Mouse (Mus musculus) urinary bladder, postnatal 14 days (tissue): ENCODE measurements around the gene B230217C12Rik.
A peak's percentile ranks its signal among the peaks of the same experiment; 100 is the strongest.

ENCODE experiments used
- DNase-seq: peaks from one replicate; pipeline ENCODE4 v3.0.0; 2021; ENCODE audit warnings: low spot score

The B230217C12Rik gene

DNA sequence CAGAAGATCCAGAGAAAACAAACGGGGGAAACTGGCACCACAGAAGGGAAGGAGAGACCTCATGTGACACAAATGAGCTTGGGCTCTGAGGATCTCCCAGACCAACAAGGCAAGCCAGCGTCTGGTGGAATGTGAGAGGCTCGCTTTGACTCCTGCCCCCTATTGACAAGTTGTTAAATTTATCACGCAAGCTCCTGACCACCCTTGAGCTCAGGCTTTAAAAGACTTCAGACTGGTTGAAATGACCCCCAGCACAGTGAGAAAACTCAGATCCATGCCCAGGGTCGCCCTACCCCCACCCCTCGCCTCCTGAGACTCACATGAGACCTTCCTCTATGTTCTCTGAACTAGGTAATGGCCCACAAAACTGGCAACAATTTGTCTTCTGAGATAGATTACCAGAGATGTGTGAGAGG is at the start of gene B230217C12Rik:
Gene B230217C12Rik (plus strand): TSS at position 242 of the 416 bp plus-strand sequence.
- DNase-seq = no peak

- DNase-seq = no peak
These were observed 47.4 kb upstream of the B230217C12Rik start for GRCm38 (mm10) chr11:97793165-97793564.

DNA sequence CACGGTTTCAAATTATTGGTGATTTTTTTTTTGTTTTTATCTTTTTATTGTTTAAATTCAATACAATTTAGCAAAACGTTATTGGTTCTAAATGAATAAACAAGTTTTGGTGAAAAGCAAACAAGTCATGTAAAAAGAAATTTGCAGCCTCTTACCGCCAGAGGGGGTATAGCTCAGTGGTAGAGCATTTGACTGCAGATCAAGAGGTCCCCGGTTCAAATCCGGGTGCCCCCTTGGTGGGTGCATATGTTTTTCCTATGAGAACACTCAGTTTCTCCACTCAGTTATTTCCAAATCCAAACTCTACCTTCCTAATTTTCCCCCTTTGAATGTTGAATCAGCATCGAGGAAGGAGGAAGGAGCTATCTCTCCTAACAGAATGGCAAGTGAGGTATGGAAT is 43.7 kb upstream of the B230217C12Rik start:
- peak; percentile 61 for DNase-seq

DNA sequence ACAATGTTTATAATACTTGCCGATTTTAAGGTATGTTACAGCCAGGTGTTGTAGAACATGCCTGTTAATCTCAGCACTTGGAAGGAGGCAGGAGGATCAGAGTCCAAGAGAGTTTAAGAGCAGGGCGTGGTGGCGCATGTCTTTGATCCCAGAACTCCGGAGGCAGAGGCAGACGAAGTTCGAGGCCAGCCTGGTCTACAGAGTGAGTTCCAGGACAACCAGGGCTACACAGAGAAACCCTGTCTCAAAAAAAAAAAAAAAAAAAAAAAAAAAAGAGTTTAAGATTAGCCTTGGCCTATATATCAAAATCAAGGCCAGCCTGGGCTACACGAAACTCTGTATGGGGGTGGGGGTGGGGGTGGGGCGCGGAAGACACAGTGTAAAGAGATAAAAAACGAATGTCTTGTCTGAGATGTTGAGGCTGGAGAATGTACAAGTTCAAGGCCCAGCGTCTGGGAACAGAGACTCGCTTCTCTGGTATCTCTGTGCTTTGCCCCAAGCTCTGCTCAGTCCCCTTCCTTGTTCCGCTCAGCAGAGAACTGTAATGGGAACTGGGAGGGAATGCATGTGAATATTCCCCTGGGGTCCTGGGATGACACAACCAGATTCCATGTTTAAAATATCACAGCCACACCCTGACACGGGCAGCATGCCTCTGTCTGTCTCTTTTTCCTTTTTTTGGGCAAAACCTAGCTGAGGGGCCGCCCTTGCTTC is 43.1 kb upstream of the B230217C12Rik start:
- no peak for DNase-seq

DNA sequence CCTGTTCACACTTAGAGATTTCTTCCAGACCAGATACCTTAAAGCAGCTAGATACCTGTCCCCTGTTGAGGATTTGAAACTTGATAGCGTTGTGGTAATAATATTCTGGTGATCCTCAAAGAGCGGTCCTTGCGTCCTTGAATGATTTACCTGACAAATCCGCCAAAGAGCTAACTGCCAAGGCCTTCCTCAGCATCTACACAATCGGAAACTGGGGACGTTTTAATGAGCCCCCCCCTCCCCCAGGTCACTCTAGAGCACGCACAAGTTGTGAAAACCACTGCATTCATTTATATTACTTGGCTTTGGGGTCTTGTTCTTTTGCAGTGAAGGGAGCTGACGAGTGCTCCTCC is 42.5 kb upstream of the B230217C12Rik start:
- DNase-seq = no peak

DNA sequence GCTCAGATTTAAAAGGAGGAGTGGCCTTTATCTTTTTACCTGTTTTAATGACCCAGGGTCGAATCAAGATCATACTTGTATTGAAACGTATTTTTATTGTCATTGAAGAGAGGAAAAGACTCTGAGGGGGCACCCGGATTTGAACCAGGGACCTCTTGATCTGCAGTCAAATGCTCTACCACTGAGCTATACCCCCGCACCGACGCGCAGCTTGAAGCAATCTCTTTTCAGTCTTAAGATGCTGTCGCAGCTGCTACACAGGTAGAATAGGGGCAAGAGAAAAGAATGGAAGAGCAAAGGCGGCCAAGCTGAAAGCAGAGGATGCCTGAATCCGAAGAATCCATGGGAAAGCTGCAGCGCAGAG is 41.8 kb upstream of the B230217C12Rik start, which contains the start of gene Lasp1:
Gene Lasp1 (plus strand): TSS at position 219 of the 364 bp plus-strand sequence.
- peak; percentile 89 for DNase-seq

GRCm38 (mm10) chr11:97799146-97799993 is 41.2 kb upstream of the B230217C12Rik start:
- peak; percentile 87 for DNase-seq

- peak; percentile 87 for DNase-seq
These were observed 40.4 kb upstream of the B230217C12Rik start for GRCm38 (mm10) chr11:97799994-97800690.

DNA sequence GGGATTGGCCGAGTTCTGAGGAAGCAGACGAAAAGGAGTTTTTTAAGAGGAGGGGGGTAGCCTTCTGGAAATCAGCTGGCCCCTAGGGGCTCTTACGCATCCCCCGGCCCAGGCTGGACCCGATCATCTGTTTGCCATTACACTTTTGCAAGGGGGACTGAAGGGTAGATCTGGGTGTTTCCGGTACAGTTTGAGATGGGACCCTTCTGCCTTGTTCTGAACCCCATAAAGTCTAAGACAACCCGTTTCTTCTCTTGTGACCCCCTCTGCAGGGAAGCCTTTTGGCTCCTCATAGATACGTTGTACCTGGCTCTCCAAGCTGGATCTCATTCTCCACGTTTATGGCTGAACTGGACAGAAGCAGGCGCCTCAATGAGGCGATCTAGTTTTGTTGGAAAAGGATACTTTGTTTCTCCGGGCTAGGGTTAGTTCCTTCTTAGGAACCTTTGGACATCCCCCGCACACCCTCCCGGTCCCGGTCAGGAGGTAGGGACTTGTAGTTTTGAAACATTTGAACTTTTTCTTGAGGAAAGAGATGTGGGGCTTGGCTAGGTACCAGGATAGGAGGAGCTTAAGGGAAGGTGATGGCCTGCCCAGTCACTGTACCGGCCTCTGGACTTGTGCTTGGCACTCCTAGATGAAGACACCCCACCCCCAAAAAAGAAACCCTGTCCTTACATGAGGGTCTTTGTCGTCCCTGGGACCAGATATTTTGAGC is 39.7 kb upstream of the B230217C12Rik start:
- peak; percentile 56 for DNase-seq

DNA sequence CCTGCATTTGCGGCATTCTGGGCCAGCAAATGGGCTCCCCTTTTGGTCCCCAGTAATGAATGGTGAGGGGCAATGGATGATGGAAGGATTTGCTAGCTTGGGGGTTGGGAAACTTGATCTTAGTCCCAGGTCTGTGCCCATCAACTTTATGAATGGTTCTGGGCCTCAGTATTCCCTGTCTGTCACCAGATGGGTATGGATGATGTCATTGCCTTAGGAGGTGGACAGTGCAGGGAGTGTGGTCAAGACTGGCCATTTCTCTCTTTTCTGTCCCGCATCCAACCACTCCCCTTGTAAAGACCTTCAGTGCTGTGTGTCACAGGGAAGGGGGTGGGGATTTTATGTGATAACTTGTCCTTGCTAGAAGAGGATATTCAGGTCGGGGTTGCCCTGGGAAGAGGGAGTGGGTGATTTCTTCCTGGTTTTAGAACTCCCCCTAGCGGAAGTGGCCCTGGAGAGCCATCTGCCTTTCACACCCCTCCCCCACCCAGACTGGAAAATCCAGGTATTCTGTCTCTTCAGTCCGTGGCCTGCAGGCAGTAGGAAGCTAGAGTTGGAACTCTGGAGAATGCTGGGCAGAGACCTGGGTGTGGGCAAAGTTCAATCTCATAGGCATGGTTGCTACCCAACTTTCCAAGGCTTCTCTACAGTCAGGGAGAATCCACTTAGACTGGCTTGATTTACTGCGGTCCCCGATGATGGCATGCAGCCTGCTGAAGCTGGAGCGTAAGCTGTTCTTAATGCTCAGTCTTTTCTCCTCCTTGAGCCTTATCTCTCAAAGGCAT is 39.0 kb upstream of the B230217C12Rik start:
- DNase-seq = peak; percentile 76

DNA sequence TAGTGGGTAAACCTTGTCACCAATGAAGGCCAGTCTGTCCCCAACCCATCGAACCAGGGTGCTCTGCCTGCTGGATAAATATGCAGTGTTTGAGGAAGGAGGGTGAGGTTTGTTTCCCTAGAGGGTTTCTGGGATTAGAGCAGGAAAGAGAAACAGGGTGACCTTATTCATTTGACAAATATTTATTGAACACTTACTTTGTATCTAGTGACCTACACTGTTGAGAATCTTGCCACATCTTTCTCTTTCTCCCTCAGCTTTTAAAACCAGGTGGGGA is 38.4 kb upstream of the B230217C12Rik start:
- DNase-seq = no peak

DNA sequence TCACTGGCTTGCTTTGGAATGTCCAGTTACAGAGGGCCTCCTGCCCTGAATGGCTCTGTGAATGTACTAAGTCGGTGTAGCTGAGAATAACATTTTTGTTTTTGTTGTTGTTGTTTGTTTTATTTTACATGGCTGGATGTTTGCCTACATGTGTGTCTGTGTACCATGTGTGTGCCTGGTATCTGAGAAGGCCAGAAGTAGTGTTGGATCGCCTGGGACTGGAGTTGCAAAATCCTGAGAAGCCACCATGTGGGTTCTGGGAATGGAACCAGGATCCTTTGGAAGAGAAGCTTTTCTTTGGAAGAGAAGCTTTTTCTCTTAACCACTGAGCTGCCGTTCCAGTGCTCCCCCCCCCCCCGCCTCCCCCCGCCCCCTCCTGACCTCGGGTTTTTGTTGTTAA is 38.1 kb upstream of the B230217C12Rik start:
- no peak for DNase-seq

DNA sequence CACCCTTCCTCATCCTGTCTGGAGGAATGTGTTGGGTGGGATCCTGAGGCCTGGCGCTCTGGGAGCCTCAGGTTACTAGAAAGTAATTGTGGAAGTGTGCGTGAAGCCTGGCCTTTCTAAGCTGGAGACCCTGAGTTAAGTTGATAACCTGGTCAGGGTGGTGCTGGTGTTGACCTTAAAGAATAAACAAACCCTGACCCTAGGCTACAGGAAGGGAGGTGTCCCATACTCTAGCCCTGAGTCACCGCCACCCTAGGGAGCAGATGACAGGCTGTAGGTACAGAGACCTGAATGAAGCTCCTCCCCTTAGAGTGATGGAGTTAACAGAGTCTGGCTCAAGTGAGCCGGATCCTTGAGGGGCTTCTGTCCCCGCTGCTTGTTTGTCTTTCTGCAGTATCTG is 36.7 kb upstream of the B230217C12Rik start:
- no peak for DNase-seq

GRCm38 (mm10) chr11:97804841-97805661 is 35.5 kb upstream of the B230217C12Rik start:
- DNase-seq = no peak

DNA sequence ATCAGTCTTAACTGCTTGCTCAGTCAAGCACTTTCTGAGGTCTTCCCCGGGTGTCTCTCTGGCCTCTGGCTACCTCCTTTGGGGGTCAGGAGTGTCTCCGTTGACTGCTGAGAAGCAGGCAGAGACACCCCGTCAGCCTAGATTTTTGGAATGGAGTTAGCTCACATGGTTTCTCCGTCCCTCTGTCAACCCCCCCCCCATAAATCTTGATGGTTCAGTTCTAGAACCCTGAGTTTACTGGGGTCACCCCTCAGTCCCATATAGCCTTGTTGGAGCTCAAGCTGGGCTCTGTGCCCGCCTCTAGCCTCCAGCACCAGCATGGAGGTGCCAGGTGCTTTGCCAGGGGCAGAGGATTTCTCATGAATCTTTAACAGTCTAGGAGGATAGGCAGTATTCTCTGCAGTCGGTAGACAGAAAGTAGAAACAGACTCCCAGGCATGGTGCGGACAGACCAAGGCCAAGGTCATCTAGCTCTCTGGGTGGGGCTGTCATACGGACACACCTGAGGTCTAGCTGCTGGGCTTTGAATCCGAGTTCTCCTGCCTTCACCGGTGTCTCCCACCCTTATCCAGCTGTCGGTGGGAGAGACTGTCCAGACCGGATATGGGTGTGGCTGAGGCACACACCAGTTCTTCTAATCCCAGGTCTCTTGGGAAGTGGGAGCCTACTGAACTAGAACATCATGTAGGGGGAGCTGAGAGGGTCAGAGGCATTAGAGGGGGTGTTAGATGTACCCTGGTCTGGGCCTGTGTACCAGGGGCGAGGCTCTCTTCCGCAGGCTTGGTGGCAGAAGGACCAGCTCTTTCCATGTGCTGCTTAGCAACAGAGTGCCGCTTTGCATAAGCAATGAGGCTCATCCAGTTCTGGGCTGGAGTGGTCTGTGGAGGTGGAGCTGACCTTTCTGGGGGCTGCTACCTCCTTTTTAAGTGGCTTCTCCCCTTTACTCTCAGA is 34.6 kb upstream of the B230217C12Rik start:
- no peak for DNase-seq

GRCm38 (mm10) chr11:97806613-97806964 is 34.0 kb upstream of the B230217C12Rik start:
- DNase-seq = no peak

GRCm38 (mm10) chr11:97807626-97808025 is 33.0 kb upstream of the B230217C12Rik start:
- DNase-seq = no peak

DNA sequence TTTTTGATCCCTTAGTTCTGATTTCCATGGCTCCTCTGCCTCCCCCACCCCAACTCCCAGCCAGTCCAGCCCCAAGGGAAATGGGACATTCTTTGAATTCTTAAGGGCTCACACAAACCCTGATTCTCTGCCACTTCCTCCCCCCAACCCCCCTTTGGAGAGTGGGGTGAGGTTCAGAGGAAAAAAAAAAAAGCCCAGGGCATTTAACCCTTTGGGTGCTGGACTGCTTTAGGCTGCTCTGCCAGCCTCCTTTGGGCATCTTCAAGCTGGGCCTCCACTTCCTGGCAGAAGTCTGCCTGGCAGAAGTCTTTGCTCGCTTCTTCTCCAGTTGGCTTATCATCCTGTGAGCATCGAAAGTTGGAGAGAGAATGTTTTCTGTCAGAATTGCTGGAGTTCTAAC is 32.5 kb upstream of the B230217C12Rik start:
- DNase-seq = no peak

DNA sequence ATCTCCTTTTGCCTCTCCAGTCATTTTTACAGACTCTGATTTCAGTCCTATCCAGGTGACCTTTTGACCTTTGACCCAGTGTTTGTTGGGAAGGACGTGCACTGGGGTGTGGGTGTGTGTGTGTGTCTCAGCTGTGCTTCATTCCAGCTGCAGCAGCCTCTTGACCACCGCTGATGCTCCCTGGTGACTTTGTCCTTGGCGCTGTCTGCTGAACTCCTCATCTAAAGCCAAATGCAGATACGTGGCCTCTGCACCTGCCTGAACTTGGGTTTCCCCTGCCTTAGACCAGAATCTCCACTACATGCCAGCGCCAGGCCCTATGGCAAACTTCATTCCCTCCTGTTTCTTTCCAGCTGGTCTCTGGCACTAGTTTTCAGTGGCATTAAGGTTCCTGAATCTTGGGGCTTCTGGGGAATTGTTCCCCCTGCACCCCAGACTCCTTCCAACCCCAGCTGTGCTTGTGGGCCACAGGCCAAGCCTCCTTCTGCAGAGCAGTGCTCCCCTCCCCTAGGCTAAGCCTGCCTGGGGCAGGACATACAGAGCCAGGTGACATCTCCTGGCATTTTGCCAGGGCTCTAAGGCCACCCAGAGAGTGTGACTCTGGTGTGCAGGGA is 31.9 kb upstream of the B230217C12Rik start:
- no peak for DNase-seq
